Mouse (Mus musculus): Measurements from ENCODE around the gene Prss41.

The Prss41 gene

GRCm38 (mm10) chr17:23788973-23789372 lies 55.0 kb downstream of the Prss41 start:
- in situ Hi-C loops (cut with MboI, MseI) = no loop called here

All from T-helper 2 cell (primary cell).